Mouse (Mus musculus) Patski (cell line): Measurements from ENCODE around the gene Ttc6. TPM values are rescaled to one million over a fixed set of nuclear protein-coding genes. Genes with fewer than 3 reads are reported as not detected.

Source experiments
- ATAC-seq: fragments of 100-300 bp; one replicate; pipeline ENCODE4 v1.8.0; 2021
- CTCF ChIA-PET: fragments of 350-600 bp; sonication (Branson Sonifier 250); formaldehyde crosslinking; loops from one replicate; lab custom pipeline; 2022; ENCODE audit warnings: inconsistent platforms; lab: Charles Lee
- POLR2A ChIA-PET: fragments of 350-600 bp; sonication (Branson Sonifier 250); formaldehyde crosslinking; loops from one replicate; lab custom pipeline; 2022; ENCODE audit warnings: antibody characterized with exemption, inconsistent platforms; lab: Charles Lee
- DNase-seq: peaks from one replicate; pipeline ENCODE4 v3.0.0-alpha.2; 2011; ENCODE audit warnings: low read depth, low spot score
- H3K27me3 ChIP-seq: fragments of 371-371 bp; one replicate; pipeline ENCODE4 v1.5.1; 2021
- CTCF ChIP-seq: fragments of 100-300 bp; IDR thresholded peaks from one replicate; pipeline ENCODE4 v1.5.1; 2021
- in situ Hi-C: fragments of 300-500 bp; cut with MboI; formaldehyde crosslinking; loops from 3 replicates; pipeline ENCODE4 v1.11.1; 2018; ENCODE audit warnings: low pct_unique_long_range_greater_than_20kb, mixed read lengths
- polyA plus RNA-seq: library from polyadenylated mRNA; unstranded; gene quantifications from one replicate; pipeline ENCODE4 v1.2.3, GENCODE M21; 2021

Ttc6 gene
- polyA plus RNA-seq, 1 experiment from 2014 or later, result 0.05 TPM

- in situ Hi-C loops, result loop anchor here (5.0 to 10.0 kb wide), 2 partner anchors 239 to 263 kb away; no protein-coding TSS in a partner anchor
- peak; percentile 84 for ATAC-seq
- TF ChIP-seq CTCF, result no peak
- ChIA-PET POLR2A (no interaction called here), CTCF (no interaction called here)
- DNase-seq, result no peak
- H3K27me3 ChIP-seq, result peaks cover 29% of the 10 kb centered on the region
Measured at GRCm38 (mm10) chr12:57545371-57546241, 18.3 kb upstream of the Ttc6 start.

GRCm38 (mm10) chr12:57546415-57547201, 17.3 kb upstream of the Ttc6 start, which contains the start of gene Foxa1:
TSS of gene Foxa1 (minus strand) at chr12:57546916.
- DNase-seq, result no peak
- ChIA-PET POLR2A (no interaction called here), CTCF (no interaction called here)
- in situ Hi-C loops, result loop anchor here (5.0 to 10.0 kb wide), 2 partner anchors 238 to 264 kb away; no protein-coding TSS in a partner anchor
- TF ChIP-seq CTCF, result no peak
- ATAC-seq, result no peak
- peaks cover 39% of the 10 kb centered on the region for H3K27me3 ChIP-seq

DNA sequence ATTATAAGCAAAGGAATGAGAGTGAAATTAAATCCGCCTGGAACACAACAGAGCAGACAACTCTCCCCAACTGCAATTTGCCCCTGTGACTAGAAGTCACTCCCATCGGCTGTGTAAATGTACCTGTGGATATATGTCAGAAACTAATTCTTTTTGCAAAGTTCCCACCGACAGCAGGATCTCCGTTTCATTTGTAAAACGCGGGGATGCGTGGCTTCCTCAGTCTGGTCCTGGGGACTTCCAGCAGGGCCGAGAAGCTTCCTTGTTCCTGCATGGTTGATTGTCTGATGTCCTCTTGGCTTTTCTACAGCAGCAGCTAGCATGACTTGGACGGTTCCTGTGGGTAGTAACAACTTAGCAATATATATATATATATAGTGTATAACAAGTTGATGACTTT, 16.0 kb upstream of the Ttc6 start:
- no peak for TF ChIP-seq CTCF
- no peak for ATAC-seq
- peaks cover 47% of the 10 kb centered on the region for H3K27me3 ChIP-seq
- CTCF ChIA-PET, result no interaction called here
- POLR2A ChIA-PET, result no interaction called here
- DNase-seq, result no peak
- in situ Hi-C loops, result loop anchor here (5.0 to 10.0 kb wide), 2 partner anchors 237 to 266 kb away; no protein-coding TSS in a partner anchor

DNA sequence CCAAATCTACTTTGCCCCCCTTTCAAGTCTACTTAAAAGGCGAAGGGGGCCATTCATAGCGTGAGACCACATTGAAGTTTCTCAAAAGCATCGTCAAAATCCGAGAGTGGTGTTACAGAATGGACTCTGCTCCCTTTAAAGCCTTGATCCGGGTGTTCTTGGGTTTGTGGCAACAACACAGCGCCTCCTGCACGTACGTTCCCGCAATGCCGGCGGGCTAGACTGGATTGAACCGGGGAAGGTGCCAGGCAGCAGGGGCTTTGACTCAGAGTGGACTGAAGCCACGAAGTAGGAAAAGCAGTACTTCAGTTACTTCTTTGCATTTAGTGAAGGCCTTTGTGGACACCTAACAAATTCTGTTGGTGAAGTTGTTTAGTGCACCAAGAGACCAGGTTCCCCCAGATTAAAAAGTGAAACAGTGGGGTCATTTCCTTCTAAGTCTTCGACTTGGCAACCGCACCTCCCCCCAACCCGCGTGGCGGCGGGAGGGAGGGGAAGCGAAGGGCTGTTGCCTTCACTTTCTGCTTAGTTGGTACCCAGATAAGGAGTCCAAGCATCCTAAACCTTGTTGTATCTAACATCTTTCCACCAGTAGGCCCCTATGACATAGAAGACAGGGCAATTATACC, 15.4 kb upstream of the Ttc6 start:
- no peak for DNase-seq
- POLR2A ChIA-PET, result no interaction called here

DNA sequence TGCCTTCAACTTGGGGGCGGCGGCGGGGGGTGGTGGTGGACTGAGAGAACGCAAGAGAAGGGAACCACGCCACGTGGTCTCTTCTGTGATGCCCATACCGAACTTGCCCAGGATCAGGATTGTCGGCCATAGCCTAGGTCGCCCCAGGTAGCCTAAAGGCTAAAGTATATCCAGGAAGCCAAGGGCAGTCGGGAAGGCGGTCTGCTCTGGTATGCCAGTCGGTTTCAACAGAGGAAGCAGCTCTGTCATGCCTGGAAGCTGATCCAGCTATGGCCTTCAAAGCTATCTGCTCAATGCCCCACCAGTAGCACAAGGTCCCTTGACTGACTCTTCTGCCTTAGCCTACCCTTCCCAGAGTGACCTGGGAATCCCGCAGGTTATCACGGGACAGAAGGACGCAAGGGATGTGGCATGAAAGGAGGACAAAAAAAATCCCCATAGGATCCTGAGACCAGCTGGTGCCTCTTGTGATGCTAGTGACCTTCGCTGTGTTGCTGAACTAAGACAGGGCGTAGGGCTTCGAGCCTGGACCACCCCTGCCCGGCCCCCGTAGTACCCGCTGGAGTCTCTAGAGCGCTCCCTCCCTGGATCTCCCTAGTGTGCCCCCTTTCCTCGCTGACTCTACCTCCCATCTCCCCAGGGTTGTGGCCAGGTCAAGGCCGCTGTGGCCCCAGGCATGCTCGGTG, 14.8 kb upstream of the Ttc6 start:
- ChIA-PET POLR2A (no interaction called here), CTCF (no interaction called here)
- no peak for DNase-seq
- in situ Hi-C loops, result loop anchor here (5.0 to 10.0 kb wide), 2 partner anchors 236 to 267 kb away; no protein-coding TSS in a partner anchor
- ATAC-seq, result no peak
- TF ChIP-seq CTCF, result no peak
- peaks cover 47% of the 10 kb centered on the region for H3K27me3 ChIP-seq

More for the DNA sequence above, 15.4 kb upstream of the Ttc6 start:
- CTCF ChIA-PET, result no interaction called here
- no peak for ATAC-seq
- TF ChIP-seq CTCF, result no peak
- H3K27me3 ChIP-seq, result peaks cover 47% of the 10 kb centered on the region
- in situ Hi-C loops, result loop anchor here (5.0 to 10.0 kb wide), 2 partner anchors 236 to 266 kb away; no protein-coding TSS in a partner anchor

GRCm38 (mm10) chr12:57549667-57550160, 14.2 kb upstream of the Ttc6 start:
- no peak for DNase-seq
- CTCF ChIA-PET, result interaction anchor here (1.2 kb wide), 1 partner anchor 9 kb away, joined by 3 read pairs; no protein-coding TSS in a partner anchor
- no peak for ATAC-seq
- no peak for TF ChIP-seq CTCF
- POLR2A ChIA-PET, result no interaction called here
- H3K27me3 ChIP-seq, result peaks cover 47% of the 10 kb centered on the region
- in situ Hi-C loops, result loop anchor here (5.0 to 10.0 kb wide), 2 partner anchors 235 to 267 kb away; no protein-coding TSS in a partner anchor

- ATAC-seq, result no peak
- TF ChIP-seq CTCF, result no peak
- ChIA-PET POLR2A (no interaction called here), CTCF (interaction anchor here (1.2 kb wide), 1 partner anchor 9 kb away, joined by 3 read pairs; no protein-coding TSS in a partner anchor)
- H3K27me3 ChIP-seq, result peaks cover 53% of the 10 kb centered on the region
- in situ Hi-C loops, result no loop called here
- DNase-seq, result no peak
Measured at GRCm38 (mm10) chr12:57550181-57550808, 13.6 kb upstream of the Ttc6 start.

DNA sequence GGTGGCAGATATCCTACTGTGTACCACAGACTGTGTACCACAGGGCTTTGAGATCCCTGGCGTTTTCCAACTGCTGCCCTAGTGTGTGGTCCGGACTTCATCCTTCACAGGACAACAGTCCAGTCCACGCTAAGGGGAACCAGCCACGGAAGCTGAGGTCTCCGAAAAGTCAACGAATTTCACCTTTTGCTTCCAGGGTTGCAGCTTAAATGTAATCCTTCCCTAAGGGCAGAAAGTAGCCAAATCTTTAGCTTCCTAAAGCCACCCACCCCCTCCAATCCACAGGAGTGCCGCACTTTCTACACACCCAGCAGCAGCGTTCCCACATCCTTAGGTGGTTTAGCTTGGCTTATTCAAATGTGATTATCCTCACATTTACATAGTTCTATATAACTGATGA, 13.0 kb upstream of the Ttc6 start:
- in situ Hi-C loops, result no loop called here
- ATAC-seq (no peak), DNase-seq (no peak)
- CTCF ChIA-PET, result interaction anchor here (1.2 kb wide), 1 partner anchor 8 kb away, joined by 3 read pairs; no protein-coding TSS in a partner anchor
- no peak for TF ChIP-seq CTCF
- POLR2A ChIA-PET, result no interaction called here
- H3K27me3 ChIP-seq, result peaks cover 55% of the 10 kb centered on the region

DNA sequence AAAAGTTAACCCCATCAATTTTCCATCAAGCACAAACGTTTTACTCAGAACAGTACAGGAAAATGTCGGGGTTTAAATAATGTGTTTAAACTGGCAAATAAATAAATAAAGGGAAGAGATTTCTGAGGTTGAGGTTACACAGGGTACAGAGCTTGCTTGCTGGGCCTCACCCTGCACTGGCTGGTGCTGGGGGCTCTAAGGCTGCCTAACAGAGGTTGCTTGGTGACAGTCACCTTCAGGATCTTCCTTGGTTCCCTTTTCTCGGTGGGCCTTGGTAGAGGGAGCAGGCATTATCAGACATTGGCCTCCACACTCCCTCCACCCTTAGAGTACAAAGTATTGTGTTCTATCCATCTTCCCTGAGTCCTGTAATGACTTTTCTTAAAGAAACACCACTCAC, 11.6 kb upstream of the Ttc6 start:
- ATAC-seq (no peak), DNase-seq (no peak)
- in situ Hi-C loops, result no loop called here
- TF ChIP-seq CTCF, result no peak
- ChIA-PET POLR2A (no interaction called here), CTCF (no interaction called here)
- H3K27me3 ChIP-seq, result peaks cover 46% of the 10 kb centered on the region
